Mouse (Mus musculus): Measurements from ENCODE around the gene Olfr731.

Gene Olfr731

GRCm38 (mm10) chr14:50241766-50242165 lies at the start of gene Olfr731:
TSS of gene Olfr731 (minus strand) at chr14:50241866.
- DNase-seq = no peak

GRCm38 (mm10) chr14:50284106-50284505 lies 42.4 kb upstream of the Olfr731 start, which contains the start of gene Olfr732:
TSS of gene Olfr732 (minus strand) at chr14:50284206.
- no peak for DNase-seq

GRCm38 (mm10) chr14:50188098-50188497 lies 53.6 kb downstream of the Olfr731 start, which contains the start of gene Olfr730:
TSS of gene Olfr730 (minus strand) at chr14:50188198.
- no peak for DNase-seq
